Comparison of ENCODE assay signal across 13 mouse cellular contexts in genomic region chr16:36068356-36068755, GRCm38 (mm10). TPM values are rescaled to one million over a fixed set of nuclear protein-coding genes. Genes with fewer than 3 reads are reported as not detected.
A peak's percentile ranks its signal among the peaks of the same experiment; 100 is the strongest.
DNase-seq lines count a peak whose midpoint lies in the region; ATAC-seq and TF ChIP-seq lines count a peak whose summit lies in the region.
"Had no signal": no experiment of that assay in that cellular context is flagged by ENCODE, and none has a peak within 500 bp of the region (broad histone marks: within the 10 kb centered on the region; RNA-seq: fewer than 3 reads in every experiment).

No protein-coding gene starts in this region.

- H3K4me2 ChIP-seq in heart, embryonic 16.5 days (ENCODE audit: low read depth, low read length) = peak overlapping the region; percentile 79
- H3K4me2 ChIP-seq in midbrain, embryonic 14.5 days (ENCODE audit: low read length) = no peak overlapping the region
- H3K4me2 ChIP-seq in midbrain, embryonic 16.5 days (ENCODE audit: low read length) = no peak overlapping the region
- no peak overlapping the region for H3K4me2 ChIP-seq in stomach, postnatal 0 days (replicated peaks; ENCODE audit: low read depth)
- H3K4me2 ChIP-seq: midbrain, embryonic 11.5 days had no signal

- H3K4me1 ChIP-seq in heart, embryonic 16.5 days (ENCODE audit: control insufficient read depth, insufficient read depth, low read length) = peaks cover 53% of the 10 kb centered on the region
- H3K4me1 ChIP-seq in midbrain, embryonic 14.5 days (ENCODE audit: control insufficient read depth, insufficient read depth, low read length) = peaks cover 21% of the 10 kb centered on the region
- H3K4me1 ChIP-seq in midbrain, embryonic 16.5 days (ENCODE audit: control insufficient read depth, insufficient read depth, low read length) = peaks cover 16% of the 10 kb centered on the region
- no peaks in the 10 kb centered on the region for H3K4me1 ChIP-seq in stomach, postnatal 0 days (replicated peaks; ENCODE audit: control insufficient read depth, insufficient read depth)

- WGBS in heart, embryonic 16.5 days = 45% methylated on average over 3 of the region's 3 CpGs
- 64% methylated on average over 3 of the region's 3 CpGs for WGBS in midbrain, embryonic 14.5 days
- 67% methylated on average over 3 of the region's 3 CpGs for WGBS in midbrain, embryonic 16.5 days
- 43% methylated on average over 3 of the region's 3 CpGs for WGBS in stomach, postnatal 0 days

- peak overlapping the region; percentile 95 for H3K9ac ChIP-seq in heart, embryonic 16.5 days (ENCODE audit: low read length)
- no peak overlapping the region for H3K9ac ChIP-seq in midbrain, embryonic 14.5 days (replicated peaks; ENCODE audit: low read length)
- H3K9ac ChIP-seq in midbrain, embryonic 16.5 days (ENCODE audit: low read depth, low read length) = no peak overlapping the region
- no peak overlapping the region for H3K9ac ChIP-seq in stomach, postnatal 0 days (ENCODE audit: low read length)

- no peak for TF ChIP-seq EP300 in stomach, postnatal 0 days (optimal IDR thresholded peaks at IDR 0.05)

- ATAC-seq in heart, embryonic 16.5 days (replicated peaks; ENCODE audit: extremely low read depth, insufficient read depth, low FRiP score) = no peak
- ATAC-seq in midbrain, embryonic 14.5 days (ENCODE audit: low FRiP score, low TSS enrichment) = no peak
- no peak for ATAC-seq in midbrain, embryonic 16.5 days
- no peak for ATAC-seq in stomach, postnatal 0 days (ENCODE audit: low FRiP score, low TSS enrichment)

- DNase-seq in heart, postnatal 4 days = no peak
- peak; percentile 29 for DNase-seq in midbrain, embryonic 14.5 days
- peak; percentile 65 for DNase-seq in brain, embryonic 14.5 days (ENCODE audit: low read depth)
- no peak for DNase-seq in stomach, postnatal 0 days (ENCODE audit: low spot score)
- DNase-seq in cerebellum, adult 11 months = no peak
- DNase-seq: cerebellum, adult 2 months; embryo, embryonic 11 days; layer of hippocampus, adult 9-11 months; left cerebral cortex, postnatal 4 days; spleen, adult 18-20 months had no signal

- no peak for TF ChIP-seq POLR2A in brain, embryonic 14.5 days (IDR thresholded peaks at IDR 0.05; ENCODE audit: borderline replicate concordance, extremely low read depth, insufficient read depth, insufficient read length, poor library complexity, severe bottlenecking)

- no peaks in the 10 kb centered on the region for H3K27me3 ChIP-seq in heart, embryonic 16.5 days (ENCODE audit: control insufficient read depth, insufficient read depth, low read length)
- no peaks in the 10 kb centered on the region for H3K27me3 ChIP-seq in midbrain, embryonic 14.5 days (ENCODE audit: control insufficient read depth, insufficient read depth, low read length)
- H3K27me3 ChIP-seq in midbrain, embryonic 16.5 days (ENCODE audit: control insufficient read depth, insufficient read depth, low read depth, low read length) = no peaks in the 10 kb centered on the region
- no peaks in the 10 kb centered on the region for H3K27me3 ChIP-seq in stomach, postnatal 0 days (ENCODE audit: control insufficient read depth, insufficient read depth, low read length)

- H3K27ac ChIP-seq in heart, embryonic 16.5 days (ENCODE audit: low read length) = peak overlapping the region; percentile 49
- no peak overlapping the region for H3K27ac ChIP-seq in midbrain, embryonic 14.5 days (replicated peaks; ENCODE audit: low read depth, low read length)
- no peak overlapping the region for H3K27ac ChIP-seq in midbrain, embryonic 16.5 days (ENCODE audit: low read length)
- H3K27ac ChIP-seq in stomach, postnatal 0 days (replicated peaks) = peak overlapping the region; percentile 49

- no peak for TF ChIP-seq CTCF in brain, embryonic 14.5 days (IDR thresholded peaks at IDR 0.05; ENCODE audit: borderline replicate concordance, extremely low read depth, insufficient read depth, insufficient read length)
- no peak for TF ChIP-seq CTCF in stomach, postnatal 0 days (IDR thresholded peaks at IDR 0.05; ENCODE audit: low read depth)

- H3K4me3 ChIP-seq in heart, embryonic 16.5 days (ENCODE audit: low read length) = peak overlapping the region; percentile 71
- no peak overlapping the region for H3K4me3 ChIP-seq in midbrain, embryonic 14.5 days (replicated peaks; ENCODE audit: low read depth, low read length)
- H3K4me3 ChIP-seq in midbrain, embryonic 16.5 days (ENCODE audit: low read depth, low read length) = no peak overlapping the region
- H3K4me3 ChIP-seq in stomach, postnatal 0 days (ENCODE audit: low read depth, low read length) = no peak overlapping the region

- H3K9me3 ChIP-seq in heart, embryonic 16.5 days (replicated peaks; ENCODE audit: control insufficient read depth, low read length) = no peaks in the 10 kb centered on the region
- no peaks in the 10 kb centered on the region for H3K9me3 ChIP-seq in midbrain, embryonic 14.5 days (ENCODE audit: control insufficient read depth, low read length)
- H3K9me3 ChIP-seq in midbrain, embryonic 16.5 days (replicated peaks; ENCODE audit: control insufficient read depth, low read length, poor library complexity, severe bottlenecking) = no peaks in the 10 kb centered on the region
- no peaks in the 10 kb centered on the region for H3K9me3 ChIP-seq in stomach, postnatal 0 days (ENCODE audit: control insufficient read depth, low read length)

- H3K36me3 ChIP-seq in heart, embryonic 16.5 days (ENCODE audit: control insufficient read depth, insufficient read depth) = peaks cover 9% of the 10 kb centered on the region
- no peaks in the 10 kb centered on the region for H3K36me3 ChIP-seq in midbrain, embryonic 14.5 days (ENCODE audit: control insufficient read depth, insufficient read depth, low read length)
- H3K36me3 ChIP-seq in midbrain, embryonic 16.5 days (ENCODE audit: control insufficient read depth, insufficient read depth, low read length) = no peaks in the 10 kb centered on the region
- H3K36me3 ChIP-seq in stomach, postnatal 0 days (ENCODE audit: control insufficient read depth, insufficient read depth, low read length) = no peaks in the 10 kb centered on the region

RNA-seq across cellular contexts. Expression of gene Fam162a, which starts 3.0 kb away (rescaled TPM):
- 952 and 987 TPM in 2 replicates for polyA plus RNA-seq in heart, embryonic 16.5 days (2015; fragmentation: Nextera tagmentation; extraction: Ambion mirVana)
- 100 to 1,000 TPM; 229 to 235 TPM for total RNA-seq in heart, postnatal 4 days (2021)
- 126 and 132 TPM in 2 replicates for polyA plus RNA-seq in midbrain, embryonic 14.5 days (2014; fragmentation: Nextera tagmentation; extraction: Ambion mirVana)
- polyA plus RNA-seq in midbrain, embryonic 16.5 days (2015; fragmentation: Nextera tagmentation; extraction: Ambion mirVana) = 131 and 137 TPM in 2 replicates
- 80.0 and 84.3 TPM in 2 replicates for polyA plus RNA-seq in brain, embryonic 14.5 days (2012; rRNA removed)
- polyA plus RNA-seq in stomach, postnatal 0 days (2015; fragmentation: Nextera tagmentation; extraction: Ambion mirVana) = 416 and 424 TPM in 2 replicates

RNA-seq across cellular contexts. Expression of gene Ccdc58, which starts 3.1 kb away (rescaled TPM):
- 82.2 and 98.9 TPM in 2 replicates for polyA plus RNA-seq in heart, embryonic 16.5 days (2015; fragmentation: Nextera tagmentation; extraction: Ambion mirVana)
- 10 to 100 TPM; 57.1 to 59.1 TPM for total RNA-seq in heart, postnatal 4 days (2021)
- 27.7 and 29.7 TPM in 2 replicates for polyA plus RNA-seq in midbrain, embryonic 14.5 days (2014; fragmentation: Nextera tagmentation; extraction: Ambion mirVana)
- polyA plus RNA-seq in midbrain, embryonic 16.5 days (2015; fragmentation: Nextera tagmentation; extraction: Ambion mirVana) = 24.7 and 27.7 TPM in 2 replicates
- 21.5 and 27.8 TPM in 2 replicates for polyA plus RNA-seq in brain, embryonic 14.5 days (2012; rRNA removed)
- polyA plus RNA-seq in stomach, postnatal 0 days (2015; fragmentation: Nextera tagmentation; extraction: Ambion mirVana) = 49.8 and 52.1 TPM in 2 replicates

RNA-seq across cellular contexts. Expression of gene Wdr5b, which starts 27.4 kb away (rescaled TPM):
- polyA plus RNA-seq in heart, embryonic 16.5 days (2015; fragmentation: Nextera tagmentation; extraction: Ambion mirVana) = 6.5 and 6.9 TPM in 2 replicates
- total RNA-seq in heart, postnatal 4 days (2021) = 1 to 10 TPM; 5.9 to 6.1 TPM
- 14.4 and 16.9 TPM in 2 replicates for polyA plus RNA-seq in midbrain, embryonic 14.5 days (2014; fragmentation: Nextera tagmentation; extraction: Ambion mirVana)
- 13.0 and 14.7 TPM in 2 replicates for polyA plus RNA-seq in midbrain, embryonic 16.5 days (2015; fragmentation: Nextera tagmentation; extraction: Ambion mirVana)
- 7.3 TPM in 2 replicates for polyA plus RNA-seq in brain, embryonic 14.5 days (2012; rRNA removed)
- 5.1 TPM in 2 replicates for polyA plus RNA-seq in stomach, postnatal 0 days (2015; fragmentation: Nextera tagmentation; extraction: Ambion mirVana)

Comparison
In these comparisons a context has a peak if more than half of its experiments do, and no peak if none do; other contexts are left out.
1. H3K27ac ChIP-seq: peak in heart, embryonic 16.5 days (single experiment) and stomach, postnatal 0 days (single experiment); none in midbrain, embryonic 14.5 days (single experiment) and midbrain, embryonic 16.5 days (single experiment).
2. DNase-seq: peak in midbrain, embryonic 14.5 days (single experiment) and brain, embryonic 14.5 days (single experiment); none in heart, postnatal 4 days (single experiment), stomach, postnatal 0 days (single experiment) and cerebellum, adult 11 months (single experiment).